ENCODE assay signal across 29 mouse cellular contexts in the genomic region with DNA sequence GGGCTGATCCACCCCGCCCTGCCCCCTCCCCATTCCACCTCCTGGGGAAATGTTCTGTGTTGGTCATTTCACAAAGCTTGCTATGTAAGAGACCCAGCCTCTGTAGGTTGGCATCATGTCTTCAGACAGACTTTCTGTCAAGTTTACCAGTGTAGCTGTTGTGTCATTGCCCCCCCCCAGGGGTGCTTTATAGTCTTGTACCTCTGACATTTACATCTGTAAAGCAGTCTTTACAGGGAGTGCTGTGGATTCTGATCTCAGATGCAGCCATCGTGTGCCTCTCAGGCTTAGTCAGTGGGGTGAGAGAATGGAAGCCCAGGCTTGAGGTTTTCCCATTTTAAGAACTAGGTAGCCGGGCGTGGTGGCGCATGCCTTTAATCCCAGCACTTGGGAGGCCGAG. TPM values are rescaled to one million over a fixed set of nuclear protein-coding genes. Genes with fewer than 3 reads are reported as not detected.
A peak's percentile ranks its signal among the peaks of the same experiment; 100 is the strongest.
DNase-seq lines count a peak whose midpoint lies in the region; ATAC-seq lines count a peak whose summit lies in the region.
"Had no signal": no experiment of that assay in that cellular context is flagged by ENCODE, and none has a peak within 500 bp of the region (broad histone marks: within the 10 kb centered on the region; RNA-seq: fewer than 3 reads in every experiment).

No protein-coding gene starts in this region.

- peaks cover 22% of the 10 kb centered on the region for H3K4me1 ChIP-seq in hindbrain, embryonic 10.5 days (replicated peaks)
- H3K4me1 ChIP-seq in hindbrain, embryonic 12.5 days, result peaks cover 11% of the 10 kb centered on the region
- peaks cover 7% of the 10 kb centered on the region for H3K4me1 ChIP-seq in midbrain, embryonic 12.5 days
- peaks cover 18% of the 10 kb centered on the region for H3K4me1 ChIP-seq in midbrain, embryonic 13.5 days (replicated peaks)

- no peak for ATAC-seq in hindbrain, embryonic 12.5 days (ENCODE audit: low FRiP score)
- no peak for ATAC-seq in midbrain, embryonic 12.5 days (ENCODE audit: low FRiP score, low read depth)
- ATAC-seq in midbrain, embryonic 13.5 days, result no peak
- ATAC-seq: forebrain, embryonic 13.5 days; forebrain, embryonic 16.5 days had no signal

- peaks cover 98% of the 10 kb centered on the region for H3K36me3 ChIP-seq in hindbrain, embryonic 10.5 days
- peaks cover 79% of the 10 kb centered on the region for H3K36me3 ChIP-seq in hindbrain, embryonic 12.5 days
- H3K36me3 ChIP-seq in midbrain, embryonic 12.5 days, result peaks cover 64% of the 10 kb centered on the region
- H3K36me3 ChIP-seq in midbrain, embryonic 13.5 days, result peaks cover 93% of the 10 kb centered on the region

- no peak overlapping the region for H3K4me3 ChIP-seq in hindbrain, embryonic 10.5 days
- no peak overlapping the region for H3K4me3 ChIP-seq in hindbrain, embryonic 12.5 days
- no peak overlapping the region for H3K4me3 ChIP-seq in midbrain, embryonic 12.5 days
- H3K4me3 ChIP-seq in midbrain, embryonic 13.5 days (replicated peaks), result no peak overlapping the region
- H3K4me3 ChIP-seq: forebrain, embryonic 10.5 days; forebrain, embryonic 13.5 days; gastrocnemius, adult 2 months; heart, embryonic 12.5 days; heart, embryonic 15.5 days; hindbrain, embryonic 15.5 days had no signal

- H3K9ac ChIP-seq in hindbrain, embryonic 12.5 days, result no peak overlapping the region
- H3K9ac ChIP-seq in midbrain, embryonic 12.5 days (replicated peaks), result no peak overlapping the region
- no peak overlapping the region for H3K9ac ChIP-seq in midbrain, embryonic 13.5 days (replicated peaks)
- H3K9ac ChIP-seq: forebrain, embryonic 13.5 days; heart, embryonic 12.5 days; heart, embryonic 15.5 days; hindbrain, embryonic 15.5 days had no signal

- no peaks in the 10 kb centered on the region for H3K27me3 ChIP-seq in hindbrain, embryonic 10.5 days (ENCODE audit: insufficient read depth, poor library complexity, severe bottlenecking)
- no peaks in the 10 kb centered on the region for H3K27me3 ChIP-seq in hindbrain, embryonic 12.5 days
- H3K27me3 ChIP-seq in midbrain, embryonic 12.5 days, result no peaks in the 10 kb centered on the region
- no peaks in the 10 kb centered on the region for H3K27me3 ChIP-seq in midbrain, embryonic 13.5 days
- H3K27me3 ChIP-seq: forebrain, embryonic 13.5 days; heart, embryonic 12.5 days; heart, embryonic 15.5 days; hindbrain, embryonic 15.5 days had no signal

- H3K4me2 ChIP-seq in hindbrain, embryonic 12.5 days (replicated peaks), result no peak overlapping the region
- H3K4me2 ChIP-seq in midbrain, embryonic 12.5 days (replicated peaks), result no peak overlapping the region
- H3K4me2 ChIP-seq in midbrain, embryonic 13.5 days (replicated peaks), result no peak overlapping the region
- H3K4me2 ChIP-seq: forebrain, embryonic 13.5 days; heart, embryonic 12.5 days; heart, embryonic 15.5 days; hindbrain, embryonic 15.5 days had no signal

- intact Hi-C loops in gastrocnemius, postnatal 14 days (cut with DNase I; ENCODE audit: low total_unique reads), result no loop called here

- no peak for DNase-seq in hindbrain, embryonic 10.5 days (ENCODE audit: low spot score)
- peak; percentile 97 for DNase-seq in R1 (ENCODE audit: low read depth, low spot score)
- no peak for DNase-seq in gastrocnemius, postnatal 14 days
- DNase-seq in thymus, postnatal 36 days, result no peak
- DNase-seq: adrenal gland, postnatal 10 days; adrenal gland, postnatal 36 days; cerebellum, adult 18-20 months; cerebellum, adult 9-10 months; cerebellum, postnatal 14 days; gastrocnemius, adult 2 months; gastrocnemius, postnatal 25 days; heart, adult 18-20 months; heart, postnatal 10 days; heart, postnatal 36 days had no signal

- H3K9me3 ChIP-seq in hindbrain, embryonic 10.5 days, result no peaks in the 10 kb centered on the region
- H3K9me3 ChIP-seq in hindbrain, embryonic 12.5 days (replicated peaks), result no peaks in the 10 kb centered on the region
- no peaks in the 10 kb centered on the region for H3K9me3 ChIP-seq in midbrain, embryonic 12.5 days
- H3K9me3 ChIP-seq in midbrain, embryonic 13.5 days, result no peaks in the 10 kb centered on the region
- H3K9me3 ChIP-seq: forebrain, embryonic 10.5 days; forebrain, embryonic 13.5 days; G1E; heart, embryonic 12.5 days; heart, embryonic 15.5 days; hindbrain, embryonic 15.5 days had no signal

- WGBS in hindbrain, embryonic 10.5 days, result 85% methylated on average over 6 of the region's 6 CpGs
- 82% methylated on average over 6 of the region's 6 CpGs for WGBS in hindbrain, embryonic 12.5 days
- WGBS in midbrain, embryonic 12.5 days, result 82% methylated on average over 6 of the region's 6 CpGs
- WGBS in midbrain, embryonic 13.5 days, result 83% methylated on average over 6 of the region's 6 CpGs

- H3K27ac ChIP-seq in hindbrain, embryonic 10.5 days, result peak overlapping the region; percentile 62
- no peak overlapping the region for H3K27ac ChIP-seq in hindbrain, embryonic 12.5 days
- peak overlapping the region; percentile 42; the same call in 1 of the 2 replicates for H3K27ac ChIP-seq in midbrain, embryonic 12.5 days (replicated peaks)
- H3K27ac ChIP-seq in midbrain, embryonic 13.5 days, result no peak overlapping the region
- H3K27ac ChIP-seq: forebrain, embryonic 13.5 days; gastrocnemius, adult 2 months; heart, embryonic 15.5 days; hindbrain, embryonic 15.5 days had no signal

RNA-seq across cellular contexts. Expression of a gene that starts 21.4 kb away (rescaled TPM):
- 126 and 159 TPM in 2 replicates for polyA plus RNA-seq in hindbrain, embryonic 10.5 days (2016; fragmentation: Nextera tagmentation; extraction: Ambion mirVana)
- polyA plus RNA-seq in hindbrain, embryonic 12.5 days (2016; fragmentation: Nextera tagmentation; extraction: Ambion mirVana), result 165 TPM in 2 replicates
- polyA plus RNA-seq in midbrain, embryonic 12.5 days (2016; fragmentation: Nextera tagmentation; extraction: Ambion mirVana), result 154 and 167 TPM in 2 replicates
- polyA plus RNA-seq in midbrain, embryonic 13.5 days (2015; fragmentation: Nextera tagmentation; extraction: Ambion mirVana), result 225 and 235 TPM in 2 replicates
- 10 to 100 TPM in 1 of 2 experiments, 1 to 10 TPM in 1; 9.4 to 10.5 TPM for total RNA-seq in gastrocnemius, postnatal 14 days (2021)

RNA-seq across cellular contexts. Expression of a gene that starts 26.5 kb away (rescaled TPM):
- 39.3 and 39.7 TPM in 2 replicates for polyA plus RNA-seq in hindbrain, embryonic 10.5 days (2016; fragmentation: Nextera tagmentation; extraction: Ambion mirVana)
- 47.2 and 57.1 TPM in 2 replicates for polyA plus RNA-seq in hindbrain, embryonic 12.5 days (2016; fragmentation: Nextera tagmentation; extraction: Ambion mirVana)
- 48.4 and 52.6 TPM in 2 replicates for polyA plus RNA-seq in midbrain, embryonic 12.5 days (2016; fragmentation: Nextera tagmentation; extraction: Ambion mirVana)
- polyA plus RNA-seq in midbrain, embryonic 13.5 days (2015; fragmentation: Nextera tagmentation; extraction: Ambion mirVana), result 41.5 and 49.8 TPM in 2 replicates
- total RNA-seq in gastrocnemius, postnatal 14 days (2021), result 10 to 100 TPM; 19.8 to 25.8 TPM

RNA-seq across cellular contexts. Expression of a gene that starts 27.4 kb away (rescaled TPM):
- 59.7 and 74.1 TPM in 2 replicates for polyA plus RNA-seq in hindbrain, embryonic 10.5 days (2016; fragmentation: Nextera tagmentation; extraction: Ambion mirVana)
- 80.2 and 81.9 TPM in 2 replicates for polyA plus RNA-seq in hindbrain, embryonic 12.5 days (2016; fragmentation: Nextera tagmentation; extraction: Ambion mirVana)
- polyA plus RNA-seq in midbrain, embryonic 12.5 days (2016; fragmentation: Nextera tagmentation; extraction: Ambion mirVana), result 71.1 and 77.7 TPM in 2 replicates
- polyA plus RNA-seq in midbrain, embryonic 13.5 days (2015; fragmentation: Nextera tagmentation; extraction: Ambion mirVana), result 34.9 and 48.3 TPM in 2 replicates
- total RNA-seq in gastrocnemius, postnatal 14 days (2021), result 10 to 100 TPM; 29.9 to 30.1 TPM

RNA-seq across cellular contexts. Expression of a gene that starts 51.6 kb away (rescaled TPM):
- not detected in 2 replicates for polyA plus RNA-seq in hindbrain, embryonic 10.5 days (2016; fragmentation: Nextera tagmentation; extraction: Ambion mirVana)
- not detected in 2 replicates for polyA plus RNA-seq in hindbrain, embryonic 12.5 days (2016; fragmentation: Nextera tagmentation; extraction: Ambion mirVana)
- polyA plus RNA-seq in midbrain, embryonic 12.5 days (2016; fragmentation: Nextera tagmentation; extraction: Ambion mirVana), result not detected in 2 replicates
- polyA plus RNA-seq in midbrain, embryonic 13.5 days (2015; fragmentation: Nextera tagmentation; extraction: Ambion mirVana), result not detected in 2 replicates
- total RNA-seq in gastrocnemius, postnatal 14 days (2021), result not detected
- total RNA-seq: adrenal gland, adult 18-20 months; adrenal gland, postnatal 10 days; adrenal gland, postnatal 36 days; G1E; gastrocnemius, adult 2 months; gastrocnemius, postnatal 25 days; heart, adult 18-20 months; heart, postnatal 10 days; heart, postnatal 36 days had no signal
- polyA plus RNA-seq: embryonic facial prominence, embryonic 11.5 days; embryonic facial prominence, embryonic 14.5 days; forebrain, embryonic 10.5 days; forebrain, embryonic 13.5 days; forebrain, embryonic 16.5 days; G1E; gonadal fat pad, adult 2 months; heart, embryonic 12.5 days; heart, embryonic 15.5 days; hindbrain, embryonic 11.5 days; hindbrain, embryonic 15.5 days had no signal

RNA-seq across cellular contexts. Expression of a gene that starts 56.6 kb away (rescaled TPM):
- 0.26 and 0.33 TPM in 2 replicates for polyA plus RNA-seq in hindbrain, embryonic 10.5 days (2016; fragmentation: Nextera tagmentation; extraction: Ambion mirVana)
- 0.56 and 0.76 TPM in 2 replicates for polyA plus RNA-seq in hindbrain, embryonic 12.5 days (2016; fragmentation: Nextera tagmentation; extraction: Ambion mirVana)
- 0.47 and 0.71 TPM in 2 replicates for polyA plus RNA-seq in midbrain, embryonic 12.5 days (2016; fragmentation: Nextera tagmentation; extraction: Ambion mirVana)
- 1.3 and 1.7 TPM in 2 replicates for polyA plus RNA-seq in midbrain, embryonic 13.5 days (2015; fragmentation: Nextera tagmentation; extraction: Ambion mirVana)
- total RNA-seq in gastrocnemius, postnatal 14 days (2021), result not detected
- total RNA-seq: adrenal gland, adult 18-20 months; adrenal gland, postnatal 36 days; gastrocnemius, adult 2 months; gastrocnemius, postnatal 25 days; heart, adult 18-20 months; heart, postnatal 10 days; heart, postnatal 36 days had no signal
- polyA plus RNA-seq: G1E; gonadal fat pad, adult 2 months; heart, embryonic 12.5 days; heart, embryonic 15.5 days had no signal

Comparison
In these comparisons a context has a peak if more than half of its experiments do, and no peak if none do; other contexts are left out.
1. H3K27ac ChIP-seq: peak in hindbrain, embryonic 10.5 days (single experiment) and midbrain, embryonic 12.5 days (single experiment); none in hindbrain, embryonic 12.5 days (single experiment) and midbrain, embryonic 13.5 days (single experiment).